Mouse (Mus musculus) embryonic facial prominence, embryonic 11.5 days (tissue): ENCODE measurements around the gene Ckmt1. TPM values are rescaled to one million over a fixed set of nuclear protein-coding genes. Genes with fewer than 3 reads are reported as not detected.
"Not testable (repeated sequence)": the region's sequence is repeated elsewhere in the genome, so short reads cannot be mapped to it uniquely, and the experiment has no call there.

Experiments
- ATAC-seq: fragments of 200-750 bp; cut with Nextera tagmentation; replicated peaks from 2 replicates; pipeline ENCODE4 v1.8.0; 2017; ENCODE audit warnings: low read depth; ENCODE audit not compliant: insufficient number of reproducible peaks, low FRiP score, low TSS enrichment
- DNase-seq: peaks from one replicate; pipeline ENCODE4 v3.0.0-alpha.2; 2015; ENCODE audit warnings: low spot score
- H3K27ac ChIP-seq: fragments of 300-500 bp; sonication (generic); replicated peaks from 2 replicates; pipeline ENCODE4 v1.5.1; 2014; ENCODE audit warnings: mild to moderate bottlenecking, low read depth, low read length, control low read depth
- H3K27me3 ChIP-seq: fragments of 300-500 bp; sonication (generic); 2 replicates; pipeline ENCODE4 v1.6.1; 2014; ENCODE audit warnings: mild to moderate bottlenecking, low read length, moderate library complexity, mixed read lengths; ENCODE audit not compliant: control insufficient read depth, insufficient read depth
- H3K36me3 ChIP-seq: fragments of 300-500 bp; sonication (generic); replicated peaks from 2 replicates; pipeline ENCODE4 v1.6.1; 2014; ENCODE audit warnings: low read depth, mild to moderate bottlenecking, low read length, moderate library complexity, mixed read lengths; ENCODE audit not compliant: control insufficient read depth, insufficient read depth
- H3K4me1 ChIP-seq: fragments of 300-500 bp; sonication (generic); 2 replicates; pipeline ENCODE4 v1.6.1; 2014; ENCODE audit warnings: low read length, mixed read lengths; ENCODE audit not compliant: control insufficient read depth, insufficient read depth
- H3K4me2 ChIP-seq: fragments of 300-500 bp; sonication (generic); 2 replicates; pipeline ENCODE4 v1.6.1; 2014; ENCODE audit warnings: low read depth, mild to moderate bottlenecking, control low read depth, low read length, moderate library complexity
- H3K4me3 ChIP-seq: fragments of 300-500 bp; sonication (generic); 2 replicates; pipeline ENCODE4 v1.5.1; 2014; ENCODE audit warnings: low read depth, low read length, control low read depth
- H3K9ac ChIP-seq: fragments of 300-500 bp; sonication (generic); replicated peaks from 2 replicates; pipeline ENCODE4 v1.6.1; 2014; ENCODE audit warnings: mild to moderate bottlenecking, control low read depth, low read length
- H3K9me3 ChIP-seq: fragments of 300-500 bp; sonication (generic); replicated peaks from 2 replicates; pipeline ENCODE4 v1.6.1; 2016; ENCODE audit warnings: mild to moderate bottlenecking, low read length, inconsistent platforms, mixed read lengths; ENCODE audit not compliant: control insufficient read depth
- WGBS: fragments of 180-500 bp; shearing (Covaris S2); extraction: QIAGEN DNeasy Blood & Tissue Kit; methylation state at CpG from one replicate; pipeline ENCODE4 v1.1.7; 2014; 5-methylcytosine and 5-hydroxymethylcytosine counted together
- polyA plus RNA-seq: library from polyadenylated mRNA; unstranded; fragments of >200 nt; fragmentation: Nextera tagmentation; extraction: Ambion mirVana; gene quantifications from 2 replicates; pipeline ENCODE4 v1.2.1, GENCODE M21; 2014

Gene Ckmt1
- polyA plus RNA-seq, 1 experiment from 2014 or later: 9.7 TPM

DNA sequence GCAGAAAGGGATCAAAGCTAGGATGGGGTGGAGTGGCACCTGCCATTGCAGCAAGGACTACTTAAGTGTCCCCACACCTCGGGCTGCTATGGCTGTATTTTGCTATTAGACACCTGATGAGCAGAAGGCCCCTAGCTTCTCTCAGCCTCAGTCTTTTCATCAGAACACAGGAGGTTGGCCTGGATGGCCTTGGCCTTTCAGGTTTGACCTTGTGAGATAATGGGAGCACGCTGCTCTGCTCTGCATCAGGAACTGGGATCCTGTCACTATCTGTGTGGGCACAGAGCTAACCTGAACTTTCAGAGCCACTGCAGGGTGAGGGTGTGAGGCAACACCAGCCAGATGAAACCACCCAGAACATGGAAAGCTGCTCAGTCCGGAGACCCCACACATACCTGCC is 14.8 kb downstream of the Ckmt1 start:
- H3K9me3 ChIP-seq: no peaks in the 10 kb centered on the region
- H3K9ac ChIP-seq: no peak overlapping the region
- no peaks in the 10 kb centered on the region for H3K4me1 ChIP-seq
- ATAC-seq: no peak
- H3K4me3 ChIP-seq: no peak overlapping the region
- no peak overlapping the region for H3K4me2 ChIP-seq
- WGBS: 76% methylated on average over 3 of the region's 3 CpGs
- no peak for DNase-seq
- H3K27ac ChIP-seq: no peak overlapping the region
- H3K27me3 ChIP-seq: no peaks in the 10 kb centered on the region
- H3K36me3 ChIP-seq: no peaks in the 10 kb centered on the region

- Histone ChIP-seq H3K4me1 (no peaks in the 10 kb centered on the region), H3K36me3 (no peaks in the 10 kb centered on the region), H3K27ac (no peak overlapping the region), H3K4me2 (no peak overlapping the region), H3K9ac (no peak overlapping the region), H3K27me3 (no peaks in the 10 kb centered on the region), H3K9me3 (no peaks in the 10 kb centered on the region), H3K4me3 (no peak overlapping the region)
- 61% methylated on average over 2 of the region's 2 CpGs for WGBS
- DNase-seq: no peak
- no peak for ATAC-seq
These were observed 17.3 kb downstream of the Ckmt1 start for GRCm38 (mm10) chr2:121374766-121375165.

DNA sequence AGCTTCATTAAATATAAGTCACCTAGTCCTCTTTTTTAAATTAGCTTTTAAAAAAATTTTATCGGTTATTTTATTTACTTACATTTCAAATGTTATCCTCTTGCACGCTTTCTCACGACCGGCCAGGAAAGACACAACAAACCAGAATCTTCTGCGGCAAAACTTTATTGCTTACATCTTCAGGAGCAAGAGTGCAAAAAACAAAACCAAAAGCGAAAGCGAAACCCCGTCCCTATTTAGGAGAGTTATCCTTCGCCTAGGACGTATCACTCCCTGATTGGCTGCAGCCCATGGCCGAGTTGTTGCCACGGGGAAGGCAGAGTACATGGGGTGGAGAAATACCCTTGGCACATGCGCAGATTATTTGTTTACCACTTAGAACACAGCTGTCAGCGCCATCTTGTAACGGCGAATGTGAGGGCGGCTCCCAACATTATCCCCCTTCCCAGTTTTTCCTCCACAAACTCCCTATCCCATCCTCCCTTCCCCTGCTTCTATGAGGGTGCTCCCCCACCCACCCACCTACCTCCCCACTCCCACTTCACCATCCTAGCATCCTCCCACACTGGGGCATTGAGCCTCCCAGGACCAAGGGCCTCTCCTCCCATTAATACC is 29.6 kb downstream of the Ckmt1 start, which contains the start of gene Strc:
Strc (minus strand) TSS at position 208 of the 615 bp plus-strand sequence.
- ATAC-seq, H3K4me1 ChIP-seq, H3K4me3 ChIP-seq, H3K27ac ChIP-seq, H3K36me3 ChIP-seq, H3K4me2 ChIP-seq, H3K9ac ChIP-seq, H3K27me3 ChIP-seq, DNase-seq, H3K9me3 ChIP-seq: not testable (repeated sequence)
- WGBS: 92% methylated on average over 14 of the region's 17 CpGs

DNA sequence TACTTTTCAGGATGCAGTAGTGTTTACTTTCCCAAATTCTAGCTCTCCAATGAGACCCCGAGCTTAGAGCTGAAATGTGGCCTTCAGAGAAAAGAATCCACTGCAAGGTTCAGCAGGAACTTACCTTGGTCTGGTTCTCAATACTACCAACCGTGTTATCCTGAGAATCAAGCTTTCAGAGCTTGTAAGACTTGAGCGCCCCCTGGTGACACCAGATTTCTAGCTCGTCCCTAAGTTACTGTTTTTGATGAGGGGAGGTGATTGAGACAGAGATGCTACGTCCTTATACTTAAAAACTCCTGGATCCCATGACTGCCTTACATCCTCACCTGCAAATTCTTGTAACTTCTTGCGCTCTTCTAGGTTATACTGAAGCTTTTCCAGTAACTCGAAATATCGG is 39.1 kb downstream of the Ckmt1 start:
- Histone ChIP-seq H3K4me3 (no peak overlapping the region), H3K4me1 (no peaks in the 10 kb centered on the region), H3K36me3 (no peaks in the 10 kb centered on the region), H3K27ac (no peak overlapping the region), H3K9ac (no peak overlapping the region), H3K4me2 (no peak overlapping the region), H3K9me3 (no peaks in the 10 kb centered on the region), H3K27me3 (no peaks in the 10 kb centered on the region)
- peak; percentile 95 for DNase-seq
- 13% methylated on average over 8 of the region's 8 CpGs for WGBS
- ATAC-seq: no peak

GRCm38 (mm10) chr2:121403296-121403695 is 45.8 kb downstream of the Ckmt1 start:
- DNase-seq (no peak), ATAC-seq (no peak)
- Histone ChIP-seq H3K36me3 (no peaks in the 10 kb centered on the region), H3K27me3 (no peaks in the 10 kb centered on the region), H3K9me3 (no peaks in the 10 kb centered on the region), H3K4me1 (no peaks in the 10 kb centered on the region), H3K27ac (no peak overlapping the region), H3K9ac (no peak overlapping the region), H3K4me2 (no peak overlapping the region), H3K4me3 (no peak overlapping the region)

GRCm38 (mm10) chr2:121408160-121408559 is 50.6 kb downstream of the Ckmt1 start:
- DNase-seq (peak; percentile 27), ATAC-seq (no peak)
- H3K4me3 ChIP-seq: no peak overlapping the region
- no peak overlapping the region for H3K27ac ChIP-seq
- no peak overlapping the region for H3K9ac ChIP-seq
- no peaks in the 10 kb centered on the region for H3K27me3 ChIP-seq
- 28% methylated on average over 4 of the region's 4 CpGs for WGBS
- H3K36me3 ChIP-seq: no peaks in the 10 kb centered on the region
- no peaks in the 10 kb centered on the region for H3K4me1 ChIP-seq
- no peak overlapping the region for H3K4me2 ChIP-seq
- H3K9me3 ChIP-seq: no peaks in the 10 kb centered on the region

GRCm38 (mm10) chr2:121412843-121413386 is 55.4 kb downstream of the Ckmt1 start:
- DNase-seq: no peak
- Histone ChIP-seq H3K9ac (peak overlapping the region; percentile 63), H3K4me1 (no peaks in the 10 kb centered on the region), H3K27ac (peak overlapping the region; percentile 97), H3K9me3 (no peaks in the 10 kb centered on the region), H3K36me3 (0 out of 2 replicates have a peak, but pooled peaks cover 3% of the 10 kb centered on the region), H3K4me3 (peak overlapping the region; percentile 99), H3K4me2 (peak overlapping the region; percentile 61), H3K27me3 (no peaks in the 10 kb centered on the region)
- WGBS: 18% methylated on average over 4 of the region's 4 CpGs
- peak; percentile 5; the same call in 1 of the 2 replicates for ATAC-seq
